Mouse (Mus musculus) myocyte (in vitro differentiated cells): ENCODE measurements around the gene Pkn1. TPM values are rescaled to one million over a fixed set of nuclear protein-coding genes. Genes with fewer than 3 reads are reported as not detected.

Source experiments
- H3K27me3 ChIP-seq: one replicate; pipeline ENCODE4 v1.6.1; 2011; ENCODE audit not compliant: control insufficient read depth, insufficient read depth, insufficient read length
- H3K36me3 ChIP-seq: one replicate; pipeline ENCODE4 v1.6.1; 2011; ENCODE audit not compliant: control insufficient read depth, insufficient read depth
- H3K4me2 ChIP-seq: one replicate; pipeline ENCODE4 v1.6.1; 2011; ENCODE audit warnings: low read depth, control low read depth
- H3K4me3 ChIP-seq: one replicate; pipeline ENCODE4 v1.5.1; 2011; ENCODE audit warnings: mild to moderate bottlenecking, control low read depth, moderate library complexity
- H3K79me2 ChIP-seq: one replicate; pipeline ENCODE4 v1.6.1; 2011; ENCODE audit not compliant: control insufficient read depth, insufficient read depth
- H3ac ChIP-seq: one replicate; pipeline ENCODE4 v1.6.1; 2011; ENCODE audit not compliant: control insufficient read depth, insufficient read length
- CEBPB ChIP-seq: IDR thresholded peaks from 2 replicates; pipeline ENCODE4 v1.6.1; 2011; ENCODE audit warnings: mild to moderate bottlenecking, moderate library complexity; ENCODE audit not compliant: poor library complexity, insufficient read depth, severe bottlenecking
- E2F4 ChIP-seq: IDR thresholded peaks from one replicate; pipeline ENCODE4 v1.6.1; 2011; ENCODE audit warnings: mild to moderate bottlenecking, control low read depth, moderate library complexity; ENCODE audit not compliant: insufficient read depth
- MAX ChIP-seq: IDR thresholded peaks from one replicate; pipeline ENCODE4 v1.6.1; 2011; ENCODE audit warnings: low read depth, mild to moderate bottlenecking, control low read depth
- MYOD1 ChIP-seq, 3 experiments: IDR thresholded peaks; one replicate each; pipeline ENCODE4 v1.6.1; 2011; ENCODE audit warnings: control low read depth in 2 of 3, low read depth in 2 of 3, mild to moderate bottlenecking in 2 of 3, moderate library complexity in 1 of 3; ENCODE audit not compliant: insufficient read length in 2 of 3, control insufficient read depth in 1 of 3
- MYOG ChIP-seq, 3 experiments: IDR thresholded peaks; one replicate each; pipeline ENCODE4 v1.6.1; 2011; ENCODE audit warnings: control low read depth in 2 of 3, low read depth in 2 of 3, mild to moderate bottlenecking in 2 of 3; ENCODE audit not compliant: insufficient read length in 2 of 3, control insufficient read depth in 1 of 3, insufficient read depth in 1 of 3
- POLR2A ChIP-seq: IDR thresholded peaks from one replicate; pipeline ENCODE4 v1.6.1; 2011; ENCODE audit warnings: low read depth, mild to moderate bottlenecking, control low read depth, moderate library complexity; ENCODE audit not compliant: insufficient read length
- POLR2AphosphoS2 ChIP-seq: IDR thresholded peaks from one replicate; pipeline ENCODE4 v1.6.1; 2011; ENCODE audit warnings: low read depth, control low read depth; ENCODE audit not compliant: insufficient read length
- REST ChIP-seq: IDR thresholded peaks from one replicate; pipeline ENCODE4 v1.6.1; 2011; ENCODE audit warnings: mild to moderate bottlenecking, control low read depth, moderate library complexity; ENCODE audit not compliant: insufficient read depth, insufficient read length
- SRF ChIP-seq: IDR thresholded peaks from one replicate; pipeline ENCODE4 v1.6.1; 2011; ENCODE audit warnings: low read depth; ENCODE audit not compliant: control insufficient read depth, insufficient read length
- TCF12 ChIP-seq: IDR thresholded peaks from one replicate; pipeline ENCODE4 v1.6.1; 2011; ENCODE audit warnings: mild to moderate bottlenecking, control low read depth; ENCODE audit not compliant: poor library complexity, insufficient read depth, severe bottlenecking
- TCF3 ChIP-seq: IDR thresholded peaks from one replicate; pipeline ENCODE4 v1.6.1; 2011; ENCODE audit warnings: low read depth, control low read depth; ENCODE audit not compliant: insufficient read length
- USF1 ChIP-seq: IDR thresholded peaks from one replicate; pipeline ENCODE4 v1.6.1; 2011; ENCODE audit warnings: low read depth, mild to moderate bottlenecking, control low read depth, moderate library complexity
- polyA plus RNA-seq: library from polyadenylated mRNA; unstranded; fragments of >200 nt; fragmentation: generic; extraction: Trizol; gene quantifications from one replicate; pipeline ENCODE4 v1.2.1, GENCODE M21; 2012; ENCODE audit warnings: missing spikeins

Gene Pkn1
- polyA plus RNA-seq, 1 experiment = 34.1 TPM

GRCm38 (mm10) chr8:83664931-83665625 is 33.9 kb downstream of the Pkn1 start:
- Histone ChIP-seq H3K27me3 (no peaks in the 10 kb centered on the region), H3K36me3 (peaks cover 4% of the 10 kb centered on the region), H3K4me2 (no peak overlapping the region), H3ac (no peak overlapping the region), H3K4me3 (no peak overlapping the region), H3K79me2 (no peaks in the 10 kb centered on the region)
- TF ChIP-seq REST (no peak), POLR2A (no peak), MYOG (IDR thresholded peaks at IDR 0.05; ENCODE audit: control insufficient read depth in 1 of 3, insufficient read depth in 1 of 3, insufficient read length in 2 of 3, low read depth in 2 of 3) (no peak), POLR2AphosphoS2 (no peak), SRF (no peak), MAX (no peak), TCF12 (no peak), MYOD1 (IDR thresholded peaks at IDR 0.05; ENCODE audit: control insufficient read depth in 1 of 3, insufficient read length in 2 of 3, low read depth in 2 of 3) (no peak), TCF3 (no peak), CEBPB (no peak)

DNA sequence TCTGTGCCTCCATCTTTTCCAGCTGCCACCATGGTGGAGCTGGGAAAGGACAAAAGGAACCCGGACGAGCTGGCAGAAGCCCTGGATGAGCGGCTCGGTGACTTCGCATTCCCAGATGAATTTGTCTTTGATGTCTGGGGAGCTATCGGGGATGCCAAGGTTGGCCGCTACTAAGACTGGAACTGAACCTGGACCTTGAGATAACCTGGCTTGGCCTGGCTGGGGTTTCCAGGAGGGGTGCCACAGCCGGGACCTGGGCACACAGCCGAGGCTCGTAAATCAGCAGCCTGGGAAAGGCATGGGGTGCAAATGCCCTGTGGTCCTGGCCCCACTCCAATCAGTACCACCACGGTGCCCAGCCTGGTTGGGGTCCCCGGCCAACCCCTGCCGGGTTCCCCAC is 34.9 kb downstream of the Pkn1 start:
- peak; percentile 36 for TF ChIP-seq POLR2AphosphoS2
- TF ChIP-seq TCF12 = no peak
- H3ac ChIP-seq = no peak overlapping the region
- H3K79me2 ChIP-seq = no peaks in the 10 kb centered on the region
- no peaks in the 10 kb centered on the region for H3K36me3 ChIP-seq
- no peak overlapping the region for H3K4me2 ChIP-seq
- no peaks in the 10 kb centered on the region for H3K27me3 ChIP-seq
- no peak overlapping the region for H3K4me3 ChIP-seq

DNA sequence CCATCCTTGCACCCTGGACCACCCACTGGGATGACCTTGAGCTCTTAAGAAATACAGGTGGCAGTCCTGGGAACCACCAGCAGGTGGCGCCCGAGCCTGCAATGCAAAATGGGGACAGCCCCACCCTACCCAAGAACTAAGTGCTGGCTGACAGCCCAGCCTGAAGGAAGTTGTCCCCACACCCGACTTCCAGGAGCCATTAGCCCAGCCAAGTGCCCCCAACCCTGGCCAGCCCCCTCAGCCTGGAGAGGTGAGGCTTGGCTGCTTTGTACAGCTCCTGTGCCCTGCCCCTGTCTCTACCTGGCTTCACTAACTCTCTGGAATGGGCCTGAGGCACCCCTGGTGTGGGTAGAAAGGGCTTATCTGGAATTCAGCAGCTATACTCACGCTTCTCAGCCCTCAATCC is 36.6 kb downstream of the Pkn1 start:
- Histone ChIP-seq H3ac (no peak overlapping the region), H3K27me3 (no peaks in the 10 kb centered on the region), H3K36me3 (no peaks in the 10 kb centered on the region), H3K4me3 (no peak overlapping the region), H3K4me2 (no peak overlapping the region), H3K79me2 (no peaks in the 10 kb centered on the region)
- TF ChIP-seq MAX (no peak), MYOD1 (IDR thresholded peaks at IDR 0.05; ENCODE audit: control insufficient read depth in 1 of 3, insufficient read length in 2 of 3, low read depth in 2 of 3) (no peak), SRF (no peak), E2F4 (no peak), POLR2AphosphoS2 (no peak), POLR2A (no peak), TCF12 (no peak), TCF3 (no peak), REST (no peak), USF1 (no peak)

GRCm38 (mm10) chr8:83660995-83661680 is 37.8 kb downstream of the Pkn1 start:
- no peak for TF ChIP-seq CEBPB
- TF ChIP-seq SRF = no peak
- no peak for TF ChIP-seq TCF12
- no peak for TF ChIP-seq POLR2A
- no peak for TF ChIP-seq E2F4
- no peak for TF ChIP-seq USF1
- TF ChIP-seq REST = no peak
- TF ChIP-seq MAX = no peak
- no peak for TF ChIP-seq TCF3
- TF ChIP-seq MYOD1 (IDR thresholded peaks at IDR 0.05; ENCODE audit: control insufficient read depth in 1 of 3, insufficient read length in 2 of 3, low read depth in 2 of 3) = no peak
- TF ChIP-seq MYOG (IDR thresholded peaks at IDR 0.05; ENCODE audit: control insufficient read depth in 1 of 3, insufficient read depth in 1 of 3, insufficient read length in 2 of 3, low read depth in 2 of 3) = no peak
- no peak for TF ChIP-seq POLR2AphosphoS2
- Histone ChIP-seq H3K36me3 (no peaks in the 10 kb centered on the region), H3ac (no peak overlapping the region), H3K27me3 (no peaks in the 10 kb centered on the region), H3K4me2 (no peak overlapping the region), H3K4me3 (no peak overlapping the region), H3K79me2 (no peaks in the 10 kb centered on the region)

DNA sequence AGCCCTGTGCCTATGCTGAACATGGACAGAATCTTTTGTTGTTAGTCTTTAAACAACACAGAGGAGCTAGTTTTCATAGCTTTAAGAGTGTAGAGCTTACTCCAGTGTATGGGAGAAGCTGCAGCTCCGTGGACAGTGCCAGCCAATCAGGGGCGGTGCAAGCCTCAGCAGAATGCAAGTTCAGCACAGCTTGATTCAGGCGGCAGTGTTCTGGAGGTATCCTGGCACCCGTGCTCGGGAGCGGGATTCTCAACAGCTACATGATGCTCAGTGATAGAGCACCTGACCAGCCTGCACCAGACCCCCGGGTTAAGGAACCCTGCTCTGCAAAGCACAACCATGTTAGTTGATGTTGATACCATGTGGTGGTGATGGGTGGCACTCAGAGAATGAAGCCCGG is 38.4 kb downstream of the Pkn1 start:
- Histone ChIP-seq H3K36me3 (no peaks in the 10 kb centered on the region), H3K79me2 (no peaks in the 10 kb centered on the region), H3ac (no peak overlapping the region), H3K4me2 (no peak overlapping the region), H3K4me3 (no peak overlapping the region), H3K27me3 (no peaks in the 10 kb centered on the region)
- TF ChIP-seq TCF3 (no peak), POLR2A (no peak), CEBPB (no peak), REST (no peak), SRF (no peak), TCF12 (no peak), POLR2AphosphoS2 (no peak), MYOD1 (IDR thresholded peaks at IDR 0.05; ENCODE audit: control insufficient read depth in 1 of 3, insufficient read length in 2 of 3, low read depth in 2 of 3) (no peak), MAX (no peak), MYOG (IDR thresholded peaks at IDR 0.05; ENCODE audit: control insufficient read depth in 1 of 3, insufficient read depth in 1 of 3, insufficient read length in 2 of 3, low read depth in 2 of 3) (no peak), USF1 (no peak), E2F4 (no peak)
